Comparison of ENCODE assay signal across 8 mouse cellular contexts in the genomic region with DNA sequence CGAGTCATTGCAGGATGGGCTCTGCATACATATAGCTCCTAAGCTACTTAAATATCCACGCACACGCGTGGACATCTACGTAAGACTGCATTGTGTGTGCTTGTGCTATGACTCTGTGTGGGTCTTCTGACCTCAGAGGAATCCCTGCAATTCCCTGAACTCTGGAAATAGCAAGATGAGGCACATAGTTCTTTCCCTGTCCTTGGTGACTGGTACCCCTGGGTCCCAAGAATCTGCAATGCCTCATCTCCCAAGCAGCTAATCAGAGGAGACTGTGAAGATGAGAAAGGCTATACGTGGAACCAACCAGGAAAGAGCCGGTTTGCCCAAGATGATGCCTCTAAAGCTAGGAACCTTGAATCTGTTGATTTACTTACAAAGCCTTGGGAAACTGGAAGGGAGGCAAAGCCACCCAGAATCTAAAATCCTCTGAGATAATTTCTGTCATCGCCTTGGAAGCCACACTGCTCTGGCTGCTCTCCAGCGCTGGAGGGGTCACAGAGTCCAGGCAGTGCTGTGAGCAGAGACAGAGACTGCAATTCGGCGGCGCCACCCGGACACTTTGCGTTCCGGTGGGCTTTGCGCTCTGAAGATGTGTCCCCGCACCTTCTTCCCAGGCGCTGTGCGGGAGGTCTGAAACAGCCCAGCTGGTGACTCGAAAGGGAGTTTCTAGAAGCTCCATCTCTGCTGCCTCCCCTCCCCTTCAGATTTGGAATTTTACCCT. TPM values are rescaled to one million over a fixed set of nuclear protein-coding genes. Genes with fewer than 3 reads are reported as not detected.
DNase-seq lines count a peak whose midpoint lies in the region; ATAC-seq and TF ChIP-seq lines count a peak whose summit lies in the region.

A gene (plus strand): TSS at position 308 of the 724 bp plus-strand sequence.

- peak within 1 kb of the TSS; percentile 99 for H3K4me2 ChIP-seq in embryonic facial prominence, embryonic 11.5 days (ENCODE audit: low read depth, low read length)
- peak within 1 kb of the TSS; percentile 98 for H3K4me2 ChIP-seq in neural tube, embryonic 12.5 days (replicated peaks)

- H3K27me3 ChIP-seq in embryonic facial prominence, embryonic 11.5 days (ENCODE audit: control insufficient read depth, insufficient read depth, low read length), result peaks cover 9% of the 10 kb centered on the region
- H3K27me3 ChIP-seq in neural tube, embryonic 12.5 days (replicated peaks), result peaks cover 18% of the 10 kb centered on the region

- no peaks in the 10 kb centered on the region for H3K36me3 ChIP-seq in ES-E14 (ENCODE audit: control insufficient read depth, insufficient read depth, low read length, poor library complexity, severe bottlenecking)
- H3K36me3 ChIP-seq in embryonic facial prominence, embryonic 11.5 days (replicated peaks; ENCODE audit: control insufficient read depth, insufficient read depth, low read depth, low read length), result no peaks in the 10 kb centered on the region
- no peaks in the 10 kb centered on the region for H3K36me3 ChIP-seq in neural tube, embryonic 12.5 days

- intact Hi-C loops in gastrocnemius, postnatal 14 days (cut with DNase I; ENCODE audit: low total_unique reads), result no loop called here
- intact Hi-C loops in heart, postnatal 14 days (cut with DNase I), result no loop called here
- intact Hi-C loops in left cerebral cortex, postnatal 4 days (cut with DNase I), result no loop called here

- peak; percentile 74; the same call in 1 of the 2 replicates for ATAC-seq in embryonic facial prominence, embryonic 11.5 days (replicated peaks; ENCODE audit: insufficient number of reproducible peaks, low FRiP score, low TSS enrichment, low read depth)
- ATAC-seq in neural tube, embryonic 12.5 days (ENCODE audit: low FRiP score, low read depth), result peak; percentile 49

- WGBS in embryonic facial prominence, embryonic 11.5 days, result 24% methylated on average over 20 of the region's 20 CpGs
- 23% methylated on average over 20 of the region's 20 CpGs for whole genome bisulfite sequencing in neural tube, embryonic 12.5 days

- H3K9ac ChIP-seq in ES-E14 (ENCODE audit: insufficient read depth, low read depth, low read length, poor library complexity, severe bottlenecking), result peak within 1 kb of the TSS; percentile 35; the same call in 1 of the 2 replicates
- peak within 1 kb of the TSS; percentile 59 for H3K9ac ChIP-seq in embryonic facial prominence, embryonic 11.5 days (replicated peaks; ENCODE audit: low read length)
- H3K9ac ChIP-seq in neural tube, embryonic 12.5 days, result peak within 1 kb of the TSS; percentile 73

- no peak within 1 kb of the TSS for H3K27ac ChIP-seq in ES-E14 (ENCODE audit: insufficient read depth, low read depth, low read length, poor library complexity, severe bottlenecking)
- no peak within 1 kb of the TSS for H3K27ac ChIP-seq in embryonic facial prominence, embryonic 11.5 days (replicated peaks; ENCODE audit: low read depth, low read length)
- H3K27ac ChIP-seq in neural tube, embryonic 12.5 days, result no peak within 1 kb of the TSS

- in situ Hi-C loops in ES-E14 (cut with MboI; ENCODE audit: low sequenced_read_pairs in 2 of 2, unreplicated experiment in 2 of 2), result no loop called here

- DNase-seq in gastrocnemius, postnatal 14 days, result peak; percentile 8
- DNase-seq in gastrocnemius, adult 8-10 months (ENCODE audit: low spot score in 2 of 2), result no peak
- DNase-seq in ES-E14 (ENCODE audit: low read depth, low spot score), result peak; percentile 4
- peak; percentile 36 for DNase-seq in embryonic facial prominence, embryonic 11.5 days (ENCODE audit: low spot score)
- peak; percentile 33 to 38 for DNase-seq in heart, postnatal 14 days
- peak; percentile 71 for DNase-seq in left cerebral cortex, postnatal 4 days
- DNase-seq in natural killer cell, adult 2 months (ENCODE audit: low spot score in 2 of 2), result no peak

- no peaks in the 10 kb centered on the region for H3K4me1 ChIP-seq in ES-E14 (ENCODE audit: control insufficient read depth in 2 of 2, insufficient read depth in 2 of 2, low read length in 2 of 2, poor library complexity in 1 of 2)
- H3K4me1 ChIP-seq in embryonic facial prominence, embryonic 11.5 days (ENCODE audit: control insufficient read depth, insufficient read depth, low read length), result peaks cover 3% of the 10 kb centered on the region; the same call in 1 of the 2 replicates
- no peaks in the 10 kb centered on the region; the same call in 1 of the 2 replicates for H3K4me1 ChIP-seq in neural tube, embryonic 12.5 days

- H3K4me3 ChIP-seq in ES-E14 (ENCODE audit: insufficient read depth in 1 of 2, low read depth in 1 of 2, low read length in 2 of 2, poor library complexity in 1 of 2, severe bottlenecking in 1 of 2), result peak within 1 kb of the TSS; percentile 63 to 66
- H3K4me3 ChIP-seq in embryonic facial prominence, embryonic 11.5 days (ENCODE audit: low read depth, low read length), result peak within 1 kb of the TSS; percentile 53
- H3K4me3 ChIP-seq in neural tube, embryonic 12.5 days, result peak within 1 kb of the TSS; percentile 72

- H3K9me3 ChIP-seq in ES-E14 (ENCODE audit: control insufficient read depth, insufficient read depth, low read depth, low read length), result no peaks in the 10 kb centered on the region
- H3K9me3 ChIP-seq in embryonic facial prominence, embryonic 11.5 days (replicated peaks; ENCODE audit: control insufficient read depth, low read length), result no peaks in the 10 kb centered on the region
- H3K9me3 ChIP-seq in neural tube, embryonic 12.5 days, result no peaks in the 10 kb centered on the region

TF ChIP-seq in ES-E14, 5 proteins besides CTCF, POLR2A, EP300 and RAD21:
- TF ChIP-seq ZC3H11A (IDR thresholded peaks at IDR 0.05; ENCODE audit: borderline replicate concordance, low read depth, low read length), result no peak
TF ChIP-seq in ES-E14: peak in this region for 0.

RNA-seq across cellular contexts. Expression of the gene that starts here (rescaled TPM):
- total RNA-seq in gastrocnemius, postnatal 14 days (2021), result under 1 TPM; 0.09 to 0.14 TPM
- not detected for total RNA-seq in gastrocnemius, adult 8-10 months (2022)
- not detected in 2 replicates for total RNA-seq in ES-E14 (2012; rRNA removed)
- 0.25 and 0.26 TPM in 2 replicates for polyA plus RNA-seq in embryonic facial prominence, embryonic 11.5 days (2014; fragmentation: Nextera tagmentation; extraction: Ambion mirVana)
- under 1 TPM; 0.22 to 0.45 TPM for total RNA-seq in heart, postnatal 14 days (2021)
- total RNA-seq in left cerebral cortex, postnatal 4 days (2021), result 10 to 100 TPM; 50.5 to 51.2 TPM
- polyA plus RNA-seq in neural tube, embryonic 12.5 days (2016; fragmentation: Nextera tagmentation; extraction: Ambion mirVana), result 0.92 and 1.1 TPM in 2 replicates

Comparison
In these comparisons a context has a peak if more than half of its experiments do, and no peak if none do; other contexts are left out.
1. RNA of the gene that starts here (total RNA-seq): 50.5 to 51.2 TPM in left cerebral cortex, postnatal 4 days; 0.22 to 0.45 TPM in heart, postnatal 14 days, 0.09 to 0.14 TPM in gastrocnemius, postnatal 14 days, not detected in gastrocnemius, adult 8-10 months and not detected in ES-E14; every median in the first group is over 10 times any median in the second.
2. Peak in DNase-seq in gastrocnemius, postnatal 14 days; RNA of the gene not detected or under 1 TPM.
3. Peak in DNase-seq, H3K4me3 ChIP-seq and H3K9ac ChIP-seq in ES-E14; RNA of the gene not detected or under 1 TPM.
4. Peak in DNase-seq, ATAC-seq, H3K4me3 ChIP-seq, H3K9ac ChIP-seq and H3K4me2 ChIP-seq in embryonic facial prominence, embryonic 11.5 days; RNA of the gene not detected or under 1 TPM.
5. Peak in DNase-seq in heart, postnatal 14 days; RNA of the gene not detected or under 1 TPM.
6. Peak in every context shown above with its lines, with median percentiles within 50 percentile points of each other: H3K4me3 ChIP-seq and H3K9ac ChIP-seq.